Mouse (Mus musculus) ovary, postnatal 36 days (tissue): ENCODE results near the gene Rabif.

Experiments used
- DNase-seq: peaks from one replicate; pipeline ENCODE4 v3.0.0; 2022; ENCODE audit warnings: low spot score, mixed read lengths

The Rabif gene

GRCm38 (mm10) chr1:134552396-134552795 lies 57.9 kb downstream of the Rabif start:
- DNase-seq = no peak

GRCm38 (mm10) chr1:134555240-134555870 lies 60.9 kb downstream of the Rabif start:
- DNase-seq = peak; percentile 24

- peak; percentile 67 for DNase-seq
Observed at GRCm38 (mm10) chr1:134555871-134556670, 61.6 kb downstream of the Rabif start.

GRCm38 (mm10) chr1:134556671-134557218 lies 62.3 kb downstream of the Rabif start:
- peak; percentile 95 for DNase-seq
